Mouse (Mus musculus) limb, embryonic 12.5 days (tissue): ENCODE data around the gene Tmem25. TPM values are rescaled to one million over a fixed set of nuclear protein-coding genes. Genes with fewer than 3 reads are reported as not detected.
A peak's percentile ranks its signal among the peaks of the same experiment; 100 is the strongest.
"Not testable (repeated sequence)": the region's sequence is repeated elsewhere in the genome, so short reads cannot be mapped to it uniquely, and the experiment has no call there.

Experiments used
- ATAC-seq: fragments of 200-750 bp; cut with Nextera tagmentation; 2 replicates; pipeline ENCODE4 v1.8.0; 2017; ENCODE audit warnings: low read depth, moderate TSS enrichment; ENCODE audit not compliant: insufficient number of reproducible peaks, insufficient read depth, low FRiP score, low TSS enrichment
- H3K27ac ChIP-seq: fragments of 300-500 bp; sonication (generic); 2 replicates; pipeline ENCODE4 v1.5.1; 2016; ENCODE audit warnings: mild to moderate bottlenecking, moderate library complexity
- H3K27me3 ChIP-seq: fragments of 300-500 bp; sonication (generic); 2 replicates; pipeline ENCODE4 v1.6.1; 2016; ENCODE audit warnings: mild to moderate bottlenecking, moderate library complexity
- H3K36me3 ChIP-seq: fragments of 300-500 bp; sonication (generic); 2 replicates; pipeline ENCODE4 v1.6.1; 2016; ENCODE audit warnings: mild to moderate bottlenecking, moderate library complexity
- H3K4me1 ChIP-seq: fragments of 300-500 bp; sonication (generic); replicated peaks from 2 replicates; pipeline ENCODE4 v1.6.1; 2016
- H3K4me2 ChIP-seq: fragments of 300-500 bp; sonication (generic); 2 replicates; pipeline ENCODE4 v1.6.1; 2016; ENCODE audit warnings: mild to moderate bottlenecking, moderate library complexity
- H3K4me3 ChIP-seq: fragments of 300-500 bp; sonication (generic); replicated peaks from 2 replicates; pipeline ENCODE4 v1.5.1; 2016; ENCODE audit warnings: mild to moderate bottlenecking
- H3K9ac ChIP-seq: fragments of 300-500 bp; sonication (generic); replicated peaks from 2 replicates; pipeline ENCODE4 v1.6.1; 2016; ENCODE audit warnings: mild to moderate bottlenecking, moderate library complexity
- H3K9me3 ChIP-seq: fragments of 300-500 bp; sonication (generic); 2 replicates; pipeline ENCODE4 v1.6.1; 2016; ENCODE audit warnings: mild to moderate bottlenecking, moderate library complexity
- WGBS: fragments of 180-500 bp; shearing (Covaris S2); methylation state at CpG from one replicate; pipeline ENCODE4 v1.1.7; 2016; 5-methylcytosine and 5-hydroxymethylcytosine counted together
- polyA plus RNA-seq: library from polyadenylated mRNA; unstranded; fragments of >200 nt; fragmentation: Nextera tagmentation; extraction: Ambion mirVana; gene quantifications from 2 replicates; pipeline ENCODE4 v1.2.1, GENCODE M21; 2016

Tmem25 gene
- polyA plus RNA-seq, 1 experiment from 2014 or later: 3.6 TPM

DNA sequence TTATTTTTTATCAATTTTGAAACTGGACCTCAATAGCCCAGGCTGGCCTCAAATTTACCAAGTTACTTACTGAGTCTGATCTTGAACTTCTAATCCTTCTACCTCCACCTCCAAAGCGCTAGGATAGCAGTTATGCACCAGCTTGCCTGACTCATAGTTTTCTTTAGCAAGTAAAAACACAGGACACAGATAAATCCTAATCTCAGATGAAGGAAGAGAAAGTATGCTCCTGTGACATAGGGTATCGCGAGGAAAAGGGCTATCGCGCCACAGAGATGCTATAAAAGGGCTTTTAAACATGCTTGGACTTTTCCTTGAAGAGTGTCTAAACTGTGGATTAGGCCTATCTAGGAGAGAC, 26.7 kb downstream of the Tmem25 start:
- peaks cover 4% of the 10 kb centered on the region for H3K4me1 ChIP-seq
- H3K27me3 ChIP-seq: no peaks in the 10 kb centered on the region
- H3K27ac ChIP-seq: no peak overlapping the region
- ATAC-seq: no peak
- H3K4me3 ChIP-seq: peak overlapping the region; percentile 64; the same call in 1 of the 2 replicates
- WGBS: 27% methylated on average over 5 of the region's 5 CpGs
- no peak overlapping the region for H3K9ac ChIP-seq
- no peaks in the 10 kb centered on the region for H3K9me3 ChIP-seq
- peaks cover 24% of the 10 kb centered on the region for H3K36me3 ChIP-seq
- H3K4me2 ChIP-seq: no peak overlapping the region

GRCm38 (mm10) chr9:44771376-44771775, 27.7 kb downstream of the Tmem25 start:
- ATAC-seq: no peak
- H3K4me2 ChIP-seq: no peak overlapping the region
- H3K27ac ChIP-seq: no peak overlapping the region
- H3K9ac ChIP-seq: no peak overlapping the region
- no peaks in the 10 kb centered on the region for H3K9me3 ChIP-seq
- WGBS: 87% methylated on average over 5 of the region's 5 CpGs
- H3K4me1 ChIP-seq: peaks cover 7% of the 10 kb centered on the region
- no peaks in the 10 kb centered on the region for H3K27me3 ChIP-seq
- peaks cover 18% of the 10 kb centered on the region for H3K36me3 ChIP-seq
- H3K4me3 ChIP-seq: no peak overlapping the region

DNA sequence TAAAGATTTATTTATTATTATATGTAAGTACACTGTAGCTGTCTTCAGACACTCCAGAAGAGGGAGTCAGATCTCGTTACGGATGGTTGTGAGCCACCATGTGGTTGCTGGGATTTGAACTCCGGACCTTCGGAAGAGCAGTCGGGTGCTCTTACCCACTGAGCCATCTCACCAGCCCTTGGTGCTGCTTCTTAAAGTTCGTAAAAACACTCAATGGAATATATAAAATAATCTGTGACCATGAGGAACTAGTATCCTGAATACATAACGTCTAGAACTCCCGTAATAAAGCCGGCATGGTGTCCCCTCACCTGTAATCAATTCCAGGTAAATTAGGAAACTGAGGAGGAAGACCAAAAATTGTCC, 31.1 kb downstream of the Tmem25 start:
- not testable (repeated sequence) for ATAC-seq, H3K9ac ChIP-seq, H3K27me3 ChIP-seq, H3K9me3 ChIP-seq, H3K36me3 ChIP-seq, H3K27ac ChIP-seq
- Histone ChIP-seq H3K4me3 (peak overlapping the region; percentile 99), H3K4me1 (peaks cover 21% of the 10 kb centered on the region), H3K4me2 (peak overlapping the region; percentile 78)
- 41% methylated on average over 7 of the region's 9 CpGs for WGBS

DNA sequence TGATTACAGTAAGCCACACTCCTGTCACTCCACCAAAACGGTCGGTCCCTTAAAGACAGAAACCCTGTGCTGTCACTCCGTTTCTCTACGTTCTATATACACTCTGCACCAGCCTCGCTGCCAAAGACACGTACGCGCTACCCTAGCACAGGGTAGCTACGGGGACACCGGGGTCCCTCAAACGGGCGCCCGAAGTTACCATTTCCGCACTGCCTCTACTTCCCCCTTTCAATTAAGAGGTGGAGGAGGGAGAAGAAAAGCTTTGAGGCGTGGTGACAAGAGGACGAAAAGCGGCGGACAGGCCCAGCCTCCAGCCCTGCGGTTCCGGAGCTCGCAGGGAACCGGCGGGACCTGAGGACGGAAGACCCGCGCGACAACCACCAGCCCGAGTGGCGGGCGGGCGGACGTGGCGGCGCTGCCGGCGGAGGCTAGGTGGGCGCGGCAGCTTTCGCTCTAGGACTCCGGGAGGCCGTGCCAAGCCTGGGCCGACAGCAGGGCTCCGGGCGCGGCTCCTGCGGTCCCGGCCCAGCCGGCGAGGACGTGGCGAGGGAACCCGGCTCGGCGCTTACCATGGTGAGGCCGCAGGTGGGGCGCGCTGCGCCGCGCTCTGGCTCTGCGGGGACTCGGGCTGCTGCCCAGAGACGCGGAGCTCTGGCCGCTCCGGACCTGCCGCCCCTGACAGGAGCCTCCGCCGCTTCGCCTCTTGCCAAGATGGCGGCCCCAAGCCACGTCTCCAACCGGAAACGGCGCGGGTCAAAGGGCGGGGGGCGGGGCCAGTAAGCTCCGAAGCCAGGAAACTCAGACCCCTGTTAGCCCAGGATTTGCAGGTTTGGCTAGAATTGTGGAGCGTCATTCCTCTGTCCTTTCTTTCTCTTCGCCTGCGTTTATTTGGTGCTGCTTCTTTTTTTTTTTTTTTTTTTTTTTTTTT, 31.7 kb downstream of the Tmem25 start, which contains the start of the genes Arcn1 and Ift46:
Gene Arcn1, minus strand, starts transcription at position 745 of the 928 bp plus-strand sequence.
Gene Ift46, plus strand, starts transcription at position 808 of the 928 bp plus-strand sequence.
- peak within 1 kb of the TSS; percentile 99 for H3K9ac ChIP-seq
- H3K4me2 ChIP-seq: peak within 1 kb of the TSS; percentile 78
- peak; percentile 82 for ATAC-seq
- H3K4me3 ChIP-seq: peak within 1 kb of the TSS; percentile 99
- H3K27me3 ChIP-seq: no peaks in the 10 kb centered on the region
- H3K27ac ChIP-seq: peak within 1 kb of the TSS; percentile 96
- WGBS: under 1% methylated on average over 79 of the region's 82 CpGs
- no peaks in the 10 kb centered on the region for H3K36me3 ChIP-seq
- H3K4me1 ChIP-seq: peaks cover 21% of the 10 kb centered on the region
- no peaks in the 10 kb centered on the region for H3K9me3 ChIP-seq

- Histone ChIP-seq H3K4me2 (no peak overlapping the region), H3K9ac (no peak overlapping the region), H3K4me1 (peaks cover 14% of the 10 kb centered on the region), H3K4me3 (no peak overlapping the region), H3K27me3 (no peaks in the 10 kb centered on the region), H3K27ac (no peak overlapping the region), H3K9me3 (no peaks in the 10 kb centered on the region), H3K36me3 (peaks cover 57% of the 10 kb centered on the region)
- 88% methylated on average over 2 of the region's 2 CpGs for WGBS
- no peak for ATAC-seq
Observed at GRCm38 (mm10) chr9:44760873-44761272, 38.2 kb downstream of the Tmem25 start.

- H3K4me1 ChIP-seq: no peaks in the 10 kb centered on the region
- ATAC-seq: no peak
- H3K36me3 ChIP-seq: peaks cover 95% of the 10 kb centered on the region
- no peak overlapping the region for H3K9ac ChIP-seq
- H3K9me3 ChIP-seq: no peaks in the 10 kb centered on the region
- 86% methylated on average over 7 of the region's 7 CpGs for WGBS
- H3K27me3 ChIP-seq: no peaks in the 10 kb centered on the region
- no peak overlapping the region for H3K27ac ChIP-seq
- no peak overlapping the region for H3K4me3 ChIP-seq
- H3K4me2 ChIP-seq: no peak overlapping the region
Observed at GRCm38 (mm10) chr9:44748473-44748872, 50.6 kb downstream of the Tmem25 start.

DNA sequence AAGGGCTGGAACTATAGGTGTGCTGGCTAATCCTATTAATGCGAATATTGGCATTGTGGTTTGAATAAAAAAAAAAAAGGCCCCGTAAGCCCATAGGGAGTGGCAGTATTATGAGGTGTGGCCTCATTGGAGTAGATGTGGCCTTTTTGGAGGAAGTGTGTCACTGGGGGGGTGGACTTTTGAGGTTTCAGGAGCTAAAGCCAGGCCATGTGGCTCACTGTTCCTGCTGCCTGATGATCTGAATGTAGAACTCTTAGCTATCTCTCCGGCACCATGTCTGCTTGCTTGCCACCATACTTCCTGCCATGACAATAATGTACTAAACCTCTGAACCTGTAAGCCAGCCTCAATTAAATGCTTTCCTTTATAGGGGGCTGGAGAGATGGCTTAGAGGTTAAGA, 51.8 kb downstream of the Tmem25 start:
- WGBS: 95% methylated on average over 3 of the region's 3 CpGs
- Histone ChIP-seq H3K4me3 (no peak overlapping the region), H3K36me3 (peaks cover 96% of the 10 kb centered on the region), H3K9me3 (no peaks in the 10 kb centered on the region), H3K27ac (no peak overlapping the region), H3K27me3 (no peaks in the 10 kb centered on the region), H3K4me2 (no peak overlapping the region), H3K4me1 (no peaks in the 10 kb centered on the region), H3K9ac (no peak overlapping the region)
- ATAC-seq: no peak

- Histone ChIP-seq H3K4me3 (no peak overlapping the region), H3K9me3 (no peaks in the 10 kb centered on the region), H3K4me1 (no peaks in the 10 kb centered on the region), H3K9ac (no peak overlapping the region), H3K36me3 (peaks cover 94% of the 10 kb centered on the region), H3K4me2 (no peak overlapping the region), H3K27ac (no peak overlapping the region), H3K27me3 (no peaks in the 10 kb centered on the region)
- WGBS: 94% methylated on average over 3 of the region's 3 CpGs
- no peak for ATAC-seq
Observed at GRCm38 (mm10) chr9:44746666-44747065, 52.4 kb downstream of the Tmem25 start.

GRCm38 (mm10) chr9:44745371-44745770, 53.7 kb downstream of the Tmem25 start:
- Histone ChIP-seq H3K9ac (no peak overlapping the region), H3K4me1 (no peaks in the 10 kb centered on the region), H3K4me2 (no peak overlapping the region), H3K27me3 (no peaks in the 10 kb centered on the region), H3K27ac (no peak overlapping the region), H3K9me3 (no peaks in the 10 kb centered on the region), H3K36me3 (peaks cover 92% of the 10 kb centered on the region), H3K4me3 (no peak overlapping the region)
- WGBS: 95% methylated on average over 7 of the region's 7 CpGs
- no peak for ATAC-seq

Other genes with a start within 250 kb of the Tmem25 start
- gene Cxcr5, start 237.4 kb downstream of the Tmem25 start, polyA plus RNA-seq: not detected in 2 replicates
- 26.3 and 32.6 TPM in 2 replicates for gene Ddx6, start 194.4 kb downstream of the Tmem25 start, polyA plus RNA-seq
- not detected in 2 replicates for gene Treh, start 126.1 kb downstream of the Tmem25 start, polyA plus RNA-seq
- gene Phldb1, start 64.1 kb downstream of the Tmem25 start, polyA plus RNA-seq: 60.4 and 65.4 TPM in 2 replicates
- gene Arcn1, start 31.5 kb downstream of the Tmem25 start, polyA plus RNA-seq: 194 and 208 TPM in 2 replicates
- 139 and 150 TPM in 2 replicates for gene Ift46, start 31.4 kb downstream of the Tmem25 start, polyA plus RNA-seq
- gene Ttc36, start 3.8 kb upstream of the Tmem25 start, polyA plus RNA-seq: not detected in 2 replicates
- 18.2 and 19.9 TPM in 2 replicates for gene Kmt2a, start 82.0 kb upstream of the Tmem25 start, polyA plus RNA-seq
- 556 and 596 TPM in 2 replicates for gene Atp5l, start 121.4 kb upstream of the Tmem25 start, polyA plus RNA-seq
- gene Ube4a, start 166.3 kb upstream of the Tmem25 start, polyA plus RNA-seq: 26.4 and 27.8 TPM in 2 replicates
- 0.20 and 1.5 TPM in 2 replicates for gene Cd3g, start 181.1 kb upstream of the Tmem25 start, polyA plus RNA-seq
- not detected in 2 replicates for gene Cd3d, start 182.5 kb upstream of the Tmem25 start, polyA plus RNA-seq
- 0.14 TPM in 1 of 2 replicates, not detected in the other for gene Cd3e, start 210.3 kb upstream of the Tmem25 start, polyA plus RNA-seq
- gene Mpzl2, start 240.5 kb upstream of the Tmem25 start, polyA plus RNA-seq: 12.7 and 16.8 TPM in 2 replicates